Mouse (Mus musculus) bone marrow macrophage, adult 2 months (primary cell): Measurements from ENCODE around the gene Fbxo42.

Source experiments
- CTCF ChIP-seq: IDR thresholded peaks from 2 replicates; pipeline ENCODE4 v1.5.1; 2012; ENCODE audit warnings: low read depth, mild to moderate bottlenecking, low read length, moderate library complexity
- POLR2A ChIP-seq: IDR thresholded peaks from 2 replicates; pipeline ENCODE4 v1.6.1; 2012; ENCODE audit warnings: mild to moderate bottlenecking, low read depth, low read length, borderline replicate concordance

GRCm38 (mm10) chr4:141211646-141212045, 63.9 kb downstream of the Fbxo42 start:
- TF ChIP-seq CTCF (no peak), POLR2A (no peak)
